8 mouse cellular contexts compared by ENCODE assay signal in genomic region chr12:75307961-75308951, GRCm38 (mm10). TPM values are rescaled to one million over a fixed set of nuclear protein-coding genes. Genes with fewer than 3 reads are reported as not detected.
DNase-seq lines count a peak whose midpoint lies in the region; ATAC-seq and TF ChIP-seq lines count a peak whose summit lies in the region.

TSS of gene Rhoj (plus strand) at chr12:75308322.

- TF ChIP-seq CTCF in kidney, postnatal 0 days (IDR thresholded peaks at IDR 0.05; ENCODE audit: low read depth): no peak

- peak within 1 kb of the TSS; percentile 85 for H3K4me2 ChIP-seq in forebrain, embryonic 12.5 days
- H3K4me2 ChIP-seq in heart, embryonic 14.5 days (ENCODE audit: low read length): peak within 1 kb of the TSS; percentile 70
- H3K4me2 ChIP-seq in kidney, postnatal 0 days (ENCODE audit: low read length): peak within 1 kb of the TSS; percentile 68
- peak within 1 kb of the TSS; percentile 98 for H3K4me2 ChIP-seq in midbrain, embryonic 16.5 days (ENCODE audit: low read length)

- DNase-seq in CD4-positive, CD25-positive, alpha-beta regulatory T cell, adult 2 months (ENCODE audit: low read depth, low spot score): peak; percentile 45
- DNase-seq in c-Kit-positive CD71-negative TER-119-negative erythroid progenitor cells, embryonic 14.5 days (ENCODE audit: low read depth): peak; percentile 45
- DNase-seq in kidney, postnatal 0 days (ENCODE audit: low spot score): peak; percentile 92
- peak; percentile 49 for DNase-seq in liver
- DNase-seq in testis, postnatal 10 days (ENCODE audit: low spot score): peak; percentile 68

- peak within 1 kb of the TSS; percentile 48 for H3K4me3 ChIP-seq in forebrain, embryonic 12.5 days (replicated peaks)
- H3K4me3 ChIP-seq in heart, embryonic 14.5 days (ENCODE audit: control insufficient read depth in 1 of 2, insufficient read depth in 1 of 2, low read depth in 1 of 2, low read length in 2 of 2): peak within 1 kb of the TSS; percentile 48 to 58
- H3K4me3 ChIP-seq in kidney, postnatal 0 days (replicated peaks; ENCODE audit: low read depth, low read length): peak within 1 kb of the TSS; percentile 45
- H3K4me3 ChIP-seq in midbrain, embryonic 16.5 days (ENCODE audit: low read depth, low read length): peak within 1 kb of the TSS; percentile 46

- H3K27me3 ChIP-seq in forebrain, embryonic 12.5 days: no peaks in the 10 kb centered on the region; the same call in 1 of the 2 replicates
- H3K27me3 ChIP-seq in heart, embryonic 14.5 days (ENCODE audit: control insufficient read depth, insufficient read depth, low read length): peaks cover 37% of the 10 kb centered on the region
- H3K27me3 ChIP-seq in kidney, postnatal 0 days (ENCODE audit: insufficient read depth, low read length): no peaks in the 10 kb centered on the region
- H3K27me3 ChIP-seq in midbrain, embryonic 16.5 days (ENCODE audit: control insufficient read depth, insufficient read depth, low read depth, low read length): no peaks in the 10 kb centered on the region

- peak; percentile 84 for ATAC-seq in forebrain, embryonic 12.5 days (ENCODE audit: low FRiP score)
- ATAC-seq in heart, embryonic 14.5 days (ENCODE audit: insufficient number of reproducible peaks, insufficient read depth, low FRiP score, low read depth): peak; percentile 77
- ATAC-seq in kidney, postnatal 0 days (replicated peaks; ENCODE audit: low FRiP score, low read depth): peak; percentile 77
- ATAC-seq in midbrain, embryonic 16.5 days: peak; percentile 90

- H3K4me1 ChIP-seq in forebrain, embryonic 12.5 days: peaks cover 17% of the 10 kb centered on the region; the same call in 1 of the 2 replicates
- H3K4me1 ChIP-seq in heart, embryonic 14.5 days (ENCODE audit: control insufficient read depth in 2 of 2, insufficient read depth in 2 of 2, low read length in 2 of 2): peaks cover 0 to 2% of the 10 kb centered on the region in 2 experiments; a peak in 1 of 4 replicates
- H3K4me1 ChIP-seq in kidney, postnatal 0 days (replicated peaks; ENCODE audit: insufficient read depth, low read length): no peaks in the 10 kb centered on the region
- H3K4me1 ChIP-seq in midbrain, embryonic 16.5 days (ENCODE audit: control insufficient read depth, insufficient read depth, low read length): no peaks in the 10 kb centered on the region; the same call in 1 of the 2 replicates

- no peaks in the 10 kb centered on the region for H3K36me3 ChIP-seq in forebrain, embryonic 12.5 days (replicated peaks)
- no peaks in the 10 kb centered on the region for H3K36me3 ChIP-seq in heart, embryonic 14.5 days (ENCODE audit: control insufficient read depth, insufficient read depth, low read length)
- no peaks in the 10 kb centered on the region for H3K36me3 ChIP-seq in kidney, postnatal 0 days (ENCODE audit: insufficient read depth, low read length)
- H3K36me3 ChIP-seq in midbrain, embryonic 16.5 days (ENCODE audit: control insufficient read depth, insufficient read depth, low read length): no peaks in the 10 kb centered on the region

- peak within 1 kb of the TSS; percentile 56 for H3K9ac ChIP-seq in forebrain, embryonic 12.5 days
- peak within 1 kb of the TSS; percentile 75 for H3K9ac ChIP-seq in heart, embryonic 14.5 days (ENCODE audit: low read length)
- peak within 1 kb of the TSS; percentile 60 for H3K9ac ChIP-seq in kidney, postnatal 0 days (ENCODE audit: low read depth, low read length)
- H3K9ac ChIP-seq in midbrain, embryonic 16.5 days (ENCODE audit: low read depth, low read length): peak within 1 kb of the TSS; percentile 70

- WGBS in forebrain, embryonic 12.5 days: under 1% methylated on average over 34 of the region's 34 CpGs
- WGBS in heart, embryonic 14.5 days: under 1% methylated on average over 34 of the region's 34 CpGs
- 2% methylated on average over 34 of the region's 34 CpGs for WGBS in kidney, postnatal 0 days
- under 1% methylated on average over 34 of the region's 34 CpGs for whole genome bisulfite sequencing in midbrain, embryonic 16.5 days

- H3K27ac ChIP-seq in forebrain, embryonic 12.5 days: peak within 1 kb of the TSS; percentile 68
- H3K27ac ChIP-seq in heart, embryonic 14.5 days (replicated peaks in 1 of 2; ENCODE audit: control insufficient read depth in 1 of 2, insufficient read depth in 1 of 2, low read depth in 2 of 2, low read length in 2 of 2): peak within 1 kb of the TSS; percentile 86 to 91
- peak within 1 kb of the TSS; percentile 91 for H3K27ac ChIP-seq in kidney, postnatal 0 days
- peak within 1 kb of the TSS; percentile 73 for H3K27ac ChIP-seq in midbrain, embryonic 16.5 days (ENCODE audit: low read length)

- no peaks in the 10 kb centered on the region for H3K9me3 ChIP-seq in forebrain, embryonic 12.5 days
- H3K9me3 ChIP-seq in heart, embryonic 14.5 days (ENCODE audit: control insufficient read depth, low read length): no peaks in the 10 kb centered on the region
- no peaks in the 10 kb centered on the region for H3K9me3 ChIP-seq in kidney, postnatal 0 days (replicated peaks; ENCODE audit: low read length)
- H3K9me3 ChIP-seq in midbrain, embryonic 16.5 days (replicated peaks; ENCODE audit: control insufficient read depth, low read length, poor library complexity, severe bottlenecking): no peaks in the 10 kb centered on the region

RNA-seq across cellular contexts. Expression of gene Rhoj, which starts in this region (rescaled TPM):
- polyA plus RNA-seq in forebrain, embryonic 12.5 days (2016; fragmentation: Nextera tagmentation; extraction: Ambion mirVana): 14.7 and 17.7 TPM in 2 replicates
- polyA plus RNA-seq in heart, embryonic 14.5 days (2014; fragmentation: Nextera tagmentation; extraction: Ambion mirVana): 38.2 and 48.5 TPM in 2 replicates
- 51.5 and 53.9 TPM in 2 replicates for polyA plus RNA-seq in kidney, postnatal 0 days (2015; fragmentation: Nextera tagmentation; extraction: Ambion mirVana)
- 16.7 and 17.6 TPM in 2 replicates for polyA plus RNA-seq in midbrain, embryonic 16.5 days (2015; fragmentation: Nextera tagmentation; extraction: Ambion mirVana)

Comparison
In these comparisons a context has a peak if more than half of its experiments do, and no peak if none do; other contexts are left out.
1. Peak in every context shown above with its lines: DNase-seq, ATAC-seq, H3K4me3 ChIP-seq and H3K27ac ChIP-seq.